Mouse (Mus musculus): Measurements from ENCODE around the gene Mettl23. TPM values are rescaled to one million over a fixed set of nuclear protein-coding genes. Genes with fewer than 3 reads are reported as not detected.

The Mettl23 gene
- total RNA-seq (2014; fragmentation: Nextera tagmentation) (40.3 and 45.4 TPM in 2 replicates), total RNA-seq (2017) (35.8 and 43.1 TPM in 2 replicates), polyA plus RNA-seq (2012) (49.1 and 60.6 TPM in 2 replicates)

DNA sequence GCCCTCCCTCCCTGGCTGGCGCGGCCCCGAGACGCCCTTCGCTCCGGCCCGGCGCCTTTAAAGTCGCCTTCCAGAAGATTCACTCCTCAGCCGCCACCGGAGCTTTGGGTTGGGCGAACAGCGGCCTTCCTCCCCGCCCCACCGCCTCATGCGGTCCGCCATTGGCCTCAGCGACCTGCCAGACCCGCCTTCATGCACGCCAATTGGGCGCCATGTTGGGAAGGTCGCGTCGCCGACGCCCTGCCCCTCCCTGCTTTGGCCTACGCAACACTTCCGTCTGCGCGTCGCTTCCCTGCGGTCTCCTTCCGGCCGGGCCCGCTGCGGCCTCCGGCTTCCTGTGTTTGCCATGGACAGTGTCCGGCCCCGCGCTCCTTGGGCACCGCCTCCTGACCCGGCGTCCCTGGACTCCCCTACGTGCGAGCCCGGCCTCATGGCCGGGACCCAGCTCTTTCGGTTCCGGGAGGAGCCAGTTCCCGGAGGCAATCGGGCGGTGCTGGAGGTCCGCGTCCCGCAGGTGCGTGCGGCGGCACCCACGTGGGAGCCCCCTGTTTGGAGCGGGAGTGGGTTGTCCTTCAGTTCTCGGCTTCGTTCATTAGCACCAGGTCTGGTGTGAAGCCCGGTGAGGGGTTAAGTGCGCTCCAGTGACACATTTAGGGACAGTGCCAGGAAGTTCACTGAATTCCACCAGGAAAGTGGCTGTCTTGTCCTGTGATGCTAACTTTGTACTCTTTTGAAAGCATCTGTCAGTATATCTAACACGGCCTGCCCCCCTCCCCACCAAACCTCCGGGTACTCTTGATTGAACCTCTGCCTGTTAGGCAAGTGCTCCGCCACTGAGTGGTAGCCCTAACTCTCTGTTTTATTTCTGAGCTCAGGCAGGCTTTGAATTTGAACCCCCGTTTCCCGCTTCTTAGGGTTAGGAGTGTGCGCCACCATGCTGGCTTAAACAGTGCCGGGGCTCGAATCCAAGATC, at the start of gene Mettl23, which contains the start of gene Jmjd6:
Gene Mettl23 (plus strand): TSS at position 18 of the 973 bp plus-strand sequence.
Gene Jmjd6 (minus strand): TSS at position 189 of the 973 bp plus-strand sequence.
- H3K27me3 ChIP-seq (ENCODE audit: insufficient read depth, low read length) = no peaks in the 10 kb centered on the region
- DNase-seq (ENCODE audit: low spot score) (peak; percentile 94), ATAC-seq (ENCODE audit: extremely low read depth, insufficient number of reproducible peaks, low FRiP score, poor library complexity, severe bottlenecking) (peak; percentile 81)
- peaks cover 67% of the 10 kb centered on the region for H3K36me3 ChIP-seq (replicated peaks)
- peaks cover 54% of the 10 kb centered on the region for H3K4me1 ChIP-seq (ENCODE audit: insufficient read depth, low read depth, low read length)
- TF ChIP-seq CTCF (IDR thresholded peaks at IDR 0.05; ENCODE audit: low read depth, low read length) = no peak
- TF ChIP-seq TAL1 (conservative IDR thresholded peaks at IDR 0.05; ENCODE audit: low read depth, low read length) = no peak
- TF ChIP-seq GATA2 (IDR thresholded peaks at IDR 0.05; ENCODE audit: borderline replicate concordance, low read depth, low read length) = no peak
- no peak for TF ChIP-seq POLR2AphosphoS5 (IDR thresholded peaks at IDR 0.05; ENCODE audit: insufficient replicate concordance, low read depth, low read length)
- no peak for TF ChIP-seq GATA1 (IDR thresholded peaks at IDR 0.05; ENCODE audit: borderline replicate concordance, low read length)
- H3K4me3 ChIP-seq (ENCODE audit: low read depth, low read length) = peak within 1 kb of the TSS; percentile 89
- H3K9me3 ChIP-seq (replicated peaks) = no peaks in the 10 kb centered on the region

DNA sequence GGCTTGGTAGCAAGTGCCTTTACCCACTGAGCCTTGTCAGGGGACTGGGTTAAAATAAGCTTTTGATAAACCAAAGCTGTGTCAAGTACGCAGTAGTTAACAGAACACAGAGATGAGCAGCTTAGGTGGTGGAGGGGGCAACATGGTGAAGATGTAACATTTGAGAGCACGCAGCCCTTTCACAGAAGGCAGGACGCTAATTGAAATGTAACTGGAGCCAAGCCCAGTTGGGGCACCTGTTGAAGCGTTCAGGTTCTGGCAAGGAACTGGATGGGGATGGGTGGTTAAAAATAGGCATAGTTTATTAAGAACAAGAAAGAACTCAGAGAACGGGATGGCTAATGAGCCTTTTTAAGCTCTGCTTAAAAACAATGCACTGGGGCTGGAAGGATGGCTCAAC, 43.7 kb upstream of the Mettl23 start:
- peaks cover 59% of the 10 kb centered on the region for H3K27me3 ChIP-seq (ENCODE audit: insufficient read depth, low read length)
- H3K9me3 ChIP-seq (replicated peaks) = no peaks in the 10 kb centered on the region
- no peak overlapping the region for H3K4me3 ChIP-seq (ENCODE audit: low read depth, low read length)
- no peaks in the 10 kb centered on the region for H3K36me3 ChIP-seq (replicated peaks)
- no peak for DNase-seq (ENCODE audit: low spot score)
- no peak for TF ChIP-seq POLR2AphosphoS5 (IDR thresholded peaks at IDR 0.05; ENCODE audit: insufficient replicate concordance, low read depth, low read length)
- no peak for ATAC-seq (ENCODE audit: extremely low read depth, insufficient number of reproducible peaks, low FRiP score, poor library complexity, severe bottlenecking)
- H3K4me1 ChIP-seq (ENCODE audit: insufficient read depth, low read depth, low read length) = peaks cover 16% of the 10 kb centered on the region

DNA sequence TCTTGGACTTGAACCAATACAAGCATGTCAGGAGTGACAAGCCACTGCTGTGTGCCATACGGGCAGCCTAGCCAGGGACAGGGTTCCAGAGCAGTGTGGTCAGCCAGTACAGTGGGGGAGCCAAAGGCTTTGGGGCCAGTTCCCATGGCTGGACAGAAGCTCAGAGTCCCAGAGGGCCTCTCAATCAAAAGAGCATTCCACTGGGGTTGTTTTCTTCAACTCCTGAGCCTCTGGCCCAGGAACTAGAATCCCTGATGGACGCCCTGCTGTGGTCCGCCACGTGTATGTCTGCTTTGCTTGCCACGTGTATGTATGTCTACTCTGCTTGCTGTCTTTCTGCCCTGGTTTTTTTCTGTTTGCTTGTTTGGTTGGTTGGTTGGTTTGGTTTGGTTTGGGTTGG, 42.0 kb upstream of the Mettl23 start:
- Histone ChIP-seq H3K4me3 (ENCODE audit: low read depth, low read length) (no peak overlapping the region), H3K4me1 (ENCODE audit: insufficient read depth, low read depth, low read length) (peaks cover 24% of the 10 kb centered on the region), H3K27me3 (ENCODE audit: insufficient read depth, low read length) (peaks cover 65% of the 10 kb centered on the region), H3K36me3 (replicated peaks) (no peaks in the 10 kb centered on the region), H3K9me3 (replicated peaks) (no peaks in the 10 kb centered on the region)
- TF ChIP-seq GATA1 (IDR thresholded peaks at IDR 0.05; ENCODE audit: borderline replicate concordance, low read length) = no peak
- no peak for TF ChIP-seq TAL1 (conservative IDR thresholded peaks at IDR 0.05; ENCODE audit: low read depth, low read length)
- no peak for TF ChIP-seq POLR2AphosphoS5 (IDR thresholded peaks at IDR 0.05; ENCODE audit: insufficient replicate concordance, low read depth, low read length)
- no peak for TF ChIP-seq CTCF (IDR thresholded peaks at IDR 0.05; ENCODE audit: low read depth, low read length)
- TF ChIP-seq GATA2 (IDR thresholded peaks at IDR 0.05; ENCODE audit: borderline replicate concordance, low read depth, low read length) = no peak
- DNase-seq (ENCODE audit: low spot score) = no peak
- ATAC-seq (ENCODE audit: extremely low read depth, insufficient number of reproducible peaks, low FRiP score, poor library complexity, severe bottlenecking) = no peak

DNA sequence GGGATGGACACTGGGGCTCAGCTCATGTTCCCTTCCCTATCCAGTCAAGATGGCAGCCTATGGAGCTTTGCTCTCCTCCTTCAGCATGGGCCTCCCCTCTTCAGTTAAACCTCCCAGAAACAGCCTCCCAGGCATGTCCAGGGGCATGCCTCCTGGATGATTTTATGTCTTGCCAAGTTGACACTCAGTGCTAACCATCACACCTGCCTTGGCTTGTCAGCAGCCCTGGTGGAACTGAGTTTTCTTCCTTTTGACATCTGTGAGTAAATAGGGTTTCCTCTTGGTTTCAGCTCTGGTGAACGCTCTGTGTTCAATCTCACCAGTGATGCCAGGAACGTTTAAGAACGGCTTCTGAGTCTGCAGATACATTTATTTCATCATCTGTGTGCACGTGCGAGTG, 40.4 kb upstream of the Mettl23 start:
- Histone ChIP-seq H3K27me3 (ENCODE audit: insufficient read depth, low read length) (peaks cover 53% of the 10 kb centered on the region), H3K36me3 (replicated peaks) (no peaks in the 10 kb centered on the region), H3K9me3 (replicated peaks) (no peaks in the 10 kb centered on the region), H3K4me3 (ENCODE audit: low read depth, low read length) (no peak overlapping the region), H3K4me1 (ENCODE audit: insufficient read depth, low read depth, low read length) (peaks cover 35% of the 10 kb centered on the region)
- TF ChIP-seq POLR2AphosphoS5 (IDR thresholded peaks at IDR 0.05; ENCODE audit: insufficient replicate concordance, low read depth, low read length) = no peak
- no peak for TF ChIP-seq GATA1 (IDR thresholded peaks at IDR 0.05; ENCODE audit: borderline replicate concordance, low read length)
- no peak for TF ChIP-seq GATA2 (IDR thresholded peaks at IDR 0.05; ENCODE audit: borderline replicate concordance, low read depth, low read length)
- no peak for TF ChIP-seq CTCF (IDR thresholded peaks at IDR 0.05; ENCODE audit: low read depth, low read length)
- TF ChIP-seq TAL1 (conservative IDR thresholded peaks at IDR 0.05; ENCODE audit: low read depth, low read length) = no peak
- ATAC-seq (ENCODE audit: extremely low read depth, insufficient number of reproducible peaks, low FRiP score, poor library complexity, severe bottlenecking) (no peak; the same call in 1 of the 2 replicates), DNase-seq (ENCODE audit: low spot score) (no peak)

DNA sequence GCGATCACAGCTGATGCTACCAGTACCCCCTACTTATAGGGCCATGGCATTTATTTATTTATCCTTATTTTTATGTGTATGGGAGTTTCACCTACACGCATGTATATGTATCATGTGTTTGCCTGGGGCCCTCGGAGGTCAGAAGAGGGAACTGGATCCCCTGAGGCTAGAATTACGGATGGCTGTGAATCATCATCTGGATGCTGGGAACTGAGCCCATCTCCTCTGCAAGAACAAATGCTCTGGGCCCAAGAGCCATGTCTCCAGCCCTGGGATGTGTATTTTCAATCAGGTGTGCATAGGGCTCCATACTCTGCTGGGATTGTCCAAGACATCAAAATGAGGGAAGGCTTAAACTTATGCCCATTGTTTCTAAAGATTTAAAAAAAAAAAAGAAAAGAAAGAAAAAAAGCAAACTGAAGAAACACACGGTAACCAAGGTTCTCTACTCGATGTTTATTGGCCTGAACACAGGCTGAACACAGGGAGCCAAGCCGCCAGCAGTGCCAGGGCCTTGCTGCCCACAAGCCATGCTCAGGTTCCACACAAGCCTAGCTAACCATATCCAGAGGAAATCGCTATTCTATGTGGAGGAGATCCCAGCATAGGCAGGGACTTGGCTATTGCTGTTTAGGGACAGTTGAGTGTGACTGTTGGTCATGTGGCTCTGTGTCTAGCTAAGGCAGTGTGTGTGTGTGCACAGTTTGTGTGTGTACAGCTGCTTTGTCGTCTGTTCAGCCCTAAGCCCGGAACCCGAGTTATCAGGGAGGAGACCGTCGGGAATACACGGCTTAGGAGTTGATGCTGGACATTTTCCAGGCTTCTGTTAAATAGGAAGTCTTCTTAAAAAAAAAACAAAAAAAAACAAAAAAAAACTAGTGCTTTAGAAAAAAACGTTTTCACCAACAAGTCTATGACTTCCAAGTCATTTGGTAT, 36.7 kb upstream of the Mettl23 start:
- Histone ChIP-seq H3K27me3 (ENCODE audit: insufficient read depth, low read length) (peaks cover 65% of the 10 kb centered on the region), H3K4me3 (ENCODE audit: low read depth, low read length) (no peak overlapping the region), H3K9me3 (replicated peaks) (no peaks in the 10 kb centered on the region), H3K36me3 (replicated peaks) (no peaks in the 10 kb centered on the region), H3K4me1 (ENCODE audit: insufficient read depth, low read depth, low read length) (peaks cover 48% of the 10 kb centered on the region)
- ATAC-seq (ENCODE audit: extremely low read depth, insufficient number of reproducible peaks, low FRiP score, poor library complexity, severe bottlenecking) (no peak), DNase-seq (ENCODE audit: low spot score) (no peak)
- TF ChIP-seq GATA2 (IDR thresholded peaks at IDR 0.05; ENCODE audit: borderline replicate concordance, low read depth, low read length) (no peak), TAL1 (conservative IDR thresholded peaks at IDR 0.05; ENCODE audit: low read depth, low read length) (no peak), POLR2AphosphoS5 (IDR thresholded peaks at IDR 0.05; ENCODE audit: insufficient replicate concordance, low read depth, low read length) (no peak), CTCF (IDR thresholded peaks at IDR 0.05; ENCODE audit: low read depth, low read length) (no peak), GATA1 (IDR thresholded peaks at IDR 0.05; ENCODE audit: borderline replicate concordance, low read length) (no peak)

Data from G1E (cell line).